Mouse (Mus musculus) cerebellum, postnatal 36 days (tissue): ENCODE measurements around the gene Brinp1.

Source experiments
- DNase-seq, 2 experiments: peaks; one replicate each; pipeline ENCODE4 v3.0.0; 2021 to 2022; ENCODE audit warnings: mixed read lengths in 2 of 2

Gene Brinp1

DNA sequence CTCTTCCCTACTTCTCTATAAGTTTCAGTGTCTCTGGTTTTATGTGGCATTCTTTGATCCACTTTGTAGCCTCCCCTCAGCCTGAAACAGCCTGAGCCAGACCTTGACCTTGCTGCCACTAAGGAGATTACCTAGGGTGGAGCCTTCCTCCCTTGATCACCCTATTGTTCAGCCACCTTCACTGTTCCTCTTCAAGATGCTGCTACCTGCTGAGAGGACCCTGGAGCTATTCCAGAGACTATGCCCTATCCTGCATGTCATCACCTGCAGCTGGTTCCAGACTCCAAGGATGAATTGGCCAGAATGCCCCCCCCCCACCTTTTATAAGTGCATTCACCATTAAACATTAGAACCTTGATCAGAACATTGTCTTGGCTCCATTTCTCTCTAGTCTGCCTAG is 140.2 kb downstream of the Brinp1 start:
- peak in 1 of 2 experiments; percentile 8 for DNase-seq

DNA sequence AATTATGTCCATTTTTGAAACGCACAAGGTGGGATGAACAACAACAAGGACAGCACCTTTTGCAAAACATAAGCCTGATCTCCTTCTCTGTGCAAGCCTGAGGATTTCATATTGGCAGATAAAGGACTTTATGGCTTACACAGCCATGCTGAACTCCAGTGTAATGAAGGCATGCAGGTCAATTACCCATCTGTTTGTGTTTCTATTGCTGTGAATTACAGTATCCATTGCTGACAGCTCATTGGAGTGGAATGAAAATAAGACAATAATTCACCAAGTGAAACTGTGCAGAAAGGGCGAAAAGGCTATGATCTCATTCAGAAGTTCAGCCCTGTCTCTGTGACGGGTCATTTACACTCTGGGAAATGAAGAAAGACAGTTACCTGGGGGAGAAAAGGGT is 147.7 kb downstream of the Brinp1 start:
- DNase-seq = no peak

DNA sequence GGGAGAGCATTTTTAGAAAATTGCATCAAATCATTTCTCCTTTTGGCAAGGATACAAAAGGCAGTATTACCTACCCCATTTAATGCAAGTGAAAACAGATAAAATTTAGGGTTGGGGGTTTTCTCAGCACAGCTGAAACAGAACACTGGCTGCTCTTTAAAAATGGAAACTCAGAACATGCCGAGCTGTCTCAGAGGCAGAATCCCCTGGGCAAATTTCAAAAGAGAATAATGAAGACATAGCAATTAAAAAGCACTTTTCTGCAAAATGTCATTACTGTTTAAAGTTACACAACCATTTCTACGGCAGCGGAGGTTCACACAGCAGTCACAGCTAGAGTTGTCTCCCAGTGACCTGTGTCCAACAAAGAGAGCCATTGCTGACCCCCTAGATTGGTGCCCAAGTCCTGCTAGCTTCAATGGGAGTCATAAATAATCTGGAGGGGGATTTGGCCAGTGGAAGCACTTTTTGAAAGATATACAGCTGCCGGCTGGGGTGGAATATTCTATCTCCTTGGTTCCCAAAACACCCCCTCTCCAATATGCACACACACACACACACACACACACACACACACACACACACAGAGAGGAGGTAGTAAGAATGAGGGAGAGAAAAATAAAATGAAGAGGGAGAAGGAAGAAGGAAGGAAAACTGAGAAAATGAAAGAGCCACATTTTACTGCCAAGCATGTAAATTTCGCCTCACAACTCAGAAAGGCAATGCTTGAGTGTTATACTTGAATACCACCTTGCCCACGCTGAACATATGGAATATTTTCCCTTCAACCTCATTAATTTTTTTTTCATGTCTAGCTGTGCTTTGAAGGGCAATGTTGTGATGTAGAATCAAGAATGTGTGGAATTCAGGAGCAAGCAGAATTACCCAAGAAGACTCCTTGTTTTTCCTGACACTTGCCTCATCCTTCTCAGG is 152.0 kb downstream of the Brinp1 start:
- no peak for DNase-seq

DNA sequence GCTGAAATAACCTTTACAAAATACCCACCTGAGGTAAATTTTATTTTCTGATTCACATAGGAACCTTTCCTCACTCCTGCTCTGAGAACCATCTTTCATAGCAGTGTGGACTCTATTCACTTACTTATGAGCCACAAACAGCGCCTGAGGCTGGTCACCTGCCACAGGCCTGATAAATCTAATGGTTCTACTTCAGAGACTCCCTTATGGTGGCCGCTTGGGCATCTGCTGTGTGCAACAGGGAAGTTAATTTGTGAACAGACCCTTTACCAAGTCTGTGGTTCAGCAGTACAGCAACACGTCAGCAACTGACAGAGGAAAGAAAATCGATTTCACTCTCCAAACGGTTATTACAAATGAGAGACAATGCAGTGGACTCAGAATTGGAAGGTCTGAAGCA is 164.2 kb downstream of the Brinp1 start:
- no peak for DNase-seq

DNA sequence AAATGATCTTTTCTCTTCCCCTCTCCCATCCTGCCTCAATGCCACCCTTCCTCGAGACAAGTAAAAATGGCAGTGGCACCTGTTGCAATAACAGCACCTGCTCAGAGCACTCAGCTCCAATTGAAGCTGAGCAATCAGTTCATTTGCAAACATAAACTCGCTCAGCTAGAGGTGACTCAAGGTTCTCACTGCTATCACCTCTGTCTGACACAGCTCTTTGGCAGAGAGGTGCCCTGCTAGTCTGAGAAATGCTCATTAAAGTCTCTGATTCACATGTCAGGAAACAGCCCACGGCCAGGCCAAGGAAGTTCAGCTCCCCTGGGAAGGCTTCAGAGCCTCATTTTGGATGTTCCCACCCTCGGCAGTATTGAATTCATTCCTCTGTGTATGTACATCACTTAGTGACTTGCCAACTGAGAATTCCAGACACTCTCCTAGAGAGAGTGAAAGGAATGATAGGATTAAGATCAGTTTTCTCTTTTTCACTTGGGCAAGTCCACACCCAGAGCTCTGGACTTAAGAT is 165.7 kb downstream of the Brinp1 start:
- DNase-seq = no peak

DNA sequence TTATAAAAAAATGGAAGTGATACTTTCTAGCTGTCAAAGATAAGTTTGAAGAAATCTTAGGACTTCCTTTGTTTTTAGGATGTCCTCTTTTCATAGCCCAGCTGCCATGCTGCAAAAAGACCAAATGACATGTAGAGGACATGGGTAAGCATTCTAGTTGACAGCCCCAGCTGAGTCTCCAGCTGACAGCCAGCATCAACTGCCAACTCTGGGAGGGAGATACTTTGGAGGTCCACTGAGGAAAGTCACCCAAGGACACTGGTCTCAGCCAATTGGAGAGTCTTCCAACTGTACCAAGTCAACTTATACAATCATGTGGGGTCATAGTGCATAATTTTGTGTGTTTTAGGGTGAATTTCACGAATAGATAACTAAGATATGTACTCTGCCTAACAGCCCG is 166.6 kb downstream of the Brinp1 start:
- no peak for DNase-seq

DNA sequence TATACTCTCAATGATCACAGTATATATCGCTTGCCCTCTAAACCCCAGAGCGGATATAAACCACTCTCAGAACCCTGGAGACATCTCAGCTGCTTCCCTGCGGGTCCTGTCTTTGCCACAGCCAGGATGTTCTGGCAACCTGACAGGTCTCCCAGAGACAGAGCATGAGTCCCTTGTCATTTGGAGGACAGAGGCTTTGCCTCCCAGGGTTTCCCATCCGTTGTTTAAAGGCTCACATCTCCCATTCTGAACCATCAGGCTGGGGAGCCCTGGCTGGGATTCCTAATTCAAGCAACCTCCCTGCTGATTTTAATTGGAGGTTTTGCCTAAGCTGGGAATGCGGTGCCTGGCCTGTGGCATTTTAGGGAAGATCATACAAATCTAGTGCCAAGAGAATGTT is 185.9 kb downstream of the Brinp1 start:
- peak; percentile 73 to 83 for DNase-seq

DNA sequence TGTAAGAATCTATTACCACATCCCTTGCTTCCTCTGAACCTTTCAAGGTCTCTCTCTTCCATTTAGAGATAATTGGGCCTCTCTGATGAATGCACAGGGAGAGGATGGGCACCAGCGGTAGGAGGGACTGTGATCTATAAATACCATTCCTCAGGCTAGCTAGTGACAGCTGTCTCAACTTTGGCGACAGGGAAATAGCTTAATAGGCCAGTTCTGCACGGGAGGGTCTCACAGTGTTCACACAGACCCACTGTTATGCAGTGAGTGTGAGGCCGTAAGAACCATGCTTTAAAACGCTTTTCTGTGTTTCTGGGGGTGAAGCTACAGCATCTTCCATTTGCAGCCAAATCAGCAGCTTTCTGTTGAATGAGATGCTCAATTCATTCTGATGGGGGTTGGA is 186.8 kb downstream of the Brinp1 start:
- DNase-seq = no peak

DNA sequence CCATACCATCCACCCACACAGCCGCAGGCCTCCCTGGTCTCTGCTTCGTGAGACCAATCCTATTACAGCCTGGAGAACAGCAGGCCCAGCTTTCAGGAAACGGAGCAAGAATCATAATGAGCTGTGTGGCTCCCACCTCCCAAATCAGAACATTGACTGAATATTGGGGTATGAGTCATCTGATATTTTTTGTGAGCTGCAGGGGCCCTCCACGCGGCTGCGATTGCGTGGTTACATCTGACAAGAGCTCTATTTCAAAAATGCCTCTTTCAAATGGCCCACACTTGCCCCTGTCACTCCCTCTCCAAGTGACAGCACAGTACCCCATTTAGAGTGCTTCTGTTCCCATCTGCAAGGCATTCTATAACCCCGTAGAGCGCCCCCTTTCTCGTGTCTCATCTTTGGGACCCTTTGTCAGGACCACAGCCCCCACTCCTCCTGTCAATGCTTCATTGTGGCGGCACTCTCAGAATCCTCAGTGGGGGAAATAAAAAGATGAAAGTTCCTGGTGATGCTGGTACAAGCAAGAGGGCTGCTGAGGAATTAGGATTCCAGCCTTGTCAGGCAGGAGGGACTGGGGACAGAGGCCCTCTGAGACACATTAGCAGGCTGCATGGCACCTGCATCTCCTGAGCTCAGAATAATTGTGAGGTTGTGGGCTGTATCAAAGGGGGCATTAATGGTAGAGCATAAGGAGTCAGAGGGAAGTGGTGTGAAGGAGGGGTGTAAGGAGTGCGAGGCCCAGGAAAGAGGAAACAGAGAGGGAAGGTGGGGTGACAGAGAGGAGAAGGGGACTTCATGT is 188.2 kb downstream of the Brinp1 start:
- DNase-seq = no peak

DNA sequence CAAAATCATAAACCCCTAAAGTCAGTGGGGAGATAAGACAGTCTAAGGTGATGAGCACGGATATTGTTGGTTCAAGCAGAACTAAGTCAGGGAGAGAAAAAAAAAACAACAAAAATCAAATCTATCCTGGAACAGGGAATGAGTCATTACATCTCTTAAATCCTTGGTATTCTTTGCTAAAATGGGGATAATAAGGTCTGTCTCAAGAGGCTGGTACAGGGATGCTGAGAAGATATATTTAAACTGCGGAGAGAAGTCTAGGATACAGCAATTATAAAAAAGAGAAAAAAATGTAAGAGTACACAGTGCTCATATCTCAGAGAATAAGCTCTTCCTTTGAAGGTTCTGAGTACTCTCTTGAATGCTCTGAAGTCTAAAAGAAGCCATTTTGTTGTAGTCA is 189.3 kb downstream of the Brinp1 start:
- DNase-seq = no peak

DNA sequence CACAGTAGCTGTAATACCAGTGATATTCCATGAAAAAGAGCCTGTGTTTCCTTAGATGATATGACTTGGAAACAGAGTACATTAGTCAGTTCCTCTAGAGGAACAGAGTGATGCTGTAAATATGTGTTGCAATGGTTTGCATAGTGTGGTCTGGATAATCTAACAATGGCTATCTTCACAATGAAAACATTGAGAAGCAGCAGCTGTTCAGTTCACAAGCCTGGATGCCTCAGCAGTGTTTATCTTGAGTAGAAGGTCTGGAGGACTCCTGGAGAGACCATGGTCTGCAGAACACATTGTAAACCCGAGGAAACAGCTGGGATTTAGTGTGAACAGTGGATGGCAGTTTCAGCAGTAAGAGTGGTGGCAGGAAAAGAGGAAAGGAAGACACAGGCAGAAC is 233.2 kb downstream of the Brinp1 start:
- no peak for DNase-seq
